Mouse (Mus musculus) liver, adult 2 months (tissue): ENCODE results near the gene Wdtc1. TPM values are rescaled to one million over a fixed set of nuclear protein-coding genes. Genes with fewer than 3 reads are reported as not detected.

Experiments
- DNase-seq: peaks from one replicate; pipeline ENCODE4 v3.0.0-alpha.2; 2011; ENCODE audit warnings: low read depth, low spot score; ENCODE audit errors: extremely low read depth
- H3K27ac ChIP-seq: fragments of 200-500 bp; replicated peaks from 2 replicates; pipeline ENCODE4 v1.5.1; 2012; ENCODE audit warnings: low read depth, mild to moderate bottlenecking, control low read depth, inconsistent platforms, low read length; ENCODE audit not compliant: insufficient read depth
- H3K27me3 ChIP-seq: fragments of 200-500 bp; 2 replicates; pipeline ENCODE4 v1.6.1; 2012; ENCODE audit warnings: mild to moderate bottlenecking, moderate library complexity, low read length, inconsistent platforms; ENCODE audit not compliant: control insufficient read depth, insufficient read depth
- H3K36me3 ChIP-seq: fragments of 200-500 bp; 2 replicates; pipeline ENCODE4 v1.6.1; 2012; ENCODE audit warnings: low read length, inconsistent platforms; ENCODE audit not compliant: control insufficient read depth, insufficient read depth
- H3K4me1 ChIP-seq: fragments of 200-500 bp; 2 replicates; pipeline ENCODE4 v1.6.1; 2011; ENCODE audit warnings: low read length; ENCODE audit not compliant: control insufficient read depth, insufficient read depth
- H3K4me3 ChIP-seq: fragments of 200-500 bp; 2 replicates; pipeline ENCODE4 v1.5.1; 2011; ENCODE audit warnings: low read depth, mild to moderate bottlenecking, control low read depth, low read length, moderate library complexity; ENCODE audit not compliant: insufficient read depth
- H3K79me2 ChIP-seq: fragments of 200-500 bp; 2 replicates; pipeline ENCODE4 v1.6.1; 2012; ENCODE audit warnings: inconsistent platforms, mild to moderate bottlenecking, low read length, moderate library complexity; ENCODE audit not compliant: control insufficient read depth, insufficient read depth
- H3K9ac ChIP-seq: fragments of 200-500 bp; 2 replicates; pipeline ENCODE4 v1.6.1; 2012; ENCODE audit warnings: low read depth, mild to moderate bottlenecking, control low read depth, inconsistent platforms, low read length
- CTCF ChIP-seq: fragments of 200-500 bp; IDR thresholded peaks from 2 replicates; pipeline ENCODE4 v1.5.1; 2011; ENCODE audit warnings: low read depth, low read length, control low read depth
- POLR2A ChIP-seq: fragments of 200-500 bp; IDR thresholded peaks from 2 replicates; pipeline ENCODE4 v1.6.1; 2011; ENCODE audit warnings: low read length, control low read depth; ENCODE audit not compliant: insufficient read depth; ENCODE audit errors: extremely low read depth
- WGBS: fragments of 180-500 bp; shearing (Covaris S2); methylation state at CpG from one replicate; pipeline ENCODE4 v1.1.7; 2018; 5-methylcytosine and 5-hydroxymethylcytosine counted together
- polyA plus RNA-seq: library from polyadenylated mRNA; depleted of rRNA; stranded (reverse); fragments of >200 nt; gene quantifications from 2 replicates; pipeline ENCODE4 v1.2.3, GENCODE M21; 2012
- total RNA-seq: library from RNA; depleted of rRNA; stranded (reverse); fragments of >200 nt; gene quantifications from 2 replicates; pipeline ENCODE4 v1.2.3, GENCODE M21; 2014

Wdtc1 gene
- total and polyA plus RNA-seq, 2 experiments, result 20.6 to 83.3 TPM

GRCm38 (mm10) chr4:133277104-133278026 lies 75.9 kb downstream of the Wdtc1 start, which contains the start of gene Tmem222:
Gene Tmem222 (minus strand): TSS chr4:133277792.
- peak; percentile 94 for DNase-seq
- Histone ChIP-seq H3K27ac (peak within 1 kb of the TSS; percentile 68), H3K27me3 (no peaks in the 10 kb centered on the region), H3K79me2 (peaks cover 33% of the 10 kb centered on the region; the same call in 1 of the 2 replicates), H3K36me3 (no peaks in the 10 kb centered on the region), H3K4me3 (peak within 1 kb of the TSS; percentile 91), H3K4me1 (peaks cover 3% of the 10 kb centered on the region), H3K9ac (peak within 1 kb of the TSS; percentile 85)
- TF ChIP-seq POLR2A (peak; percentile 37; the same call in 1 of the 2 replicates), CTCF (no peak)
- under 1% methylated on average over 72 of the region's 73 CpGs for WGBS

GRCm38 (mm10) chr4:133270929-133271328 lies 82.4 kb downstream of the Wdtc1 start:
- no peak for DNase-seq

DNA sequence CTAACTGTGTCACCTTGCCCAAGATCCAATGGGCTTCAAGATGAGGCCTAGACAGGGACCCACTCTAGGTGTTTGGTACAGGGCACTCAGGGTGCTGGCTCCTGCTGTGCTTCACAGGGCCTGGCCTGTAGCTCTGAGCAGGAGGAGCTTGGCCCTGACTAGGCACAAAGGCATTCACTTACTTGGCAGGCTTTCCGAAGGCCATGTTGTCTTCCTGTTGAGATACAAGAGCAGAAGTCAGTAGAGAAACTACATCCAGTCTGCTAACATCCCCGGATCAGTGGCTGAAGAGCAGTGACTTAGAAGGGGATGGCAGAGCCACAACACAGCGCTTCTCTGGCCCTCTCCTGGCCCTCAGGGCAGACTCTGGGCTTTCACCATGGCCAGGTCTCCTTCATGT lies 83.7 kb downstream of the Wdtc1 start:
- no peak overlapping the region for H3K9ac ChIP-seq
- H3K27me3 ChIP-seq, result no peaks in the 10 kb centered on the region
- peak; percentile 69 for DNase-seq
- WGBS, result 63% methylated on average over 3 of the region's 3 CpGs
- no peak for TF ChIP-seq CTCF
- TF ChIP-seq POLR2A, result no peak
- H3K4me1 ChIP-seq, result peaks cover 7% of the 10 kb centered on the region; the same call in 1 of the 2 replicates
- peaks cover 11% of the 10 kb centered on the region; the same call in 1 of the 2 replicates for H3K79me2 ChIP-seq
- peaks cover 3% of the 10 kb centered on the region; the same call in 1 of the 2 replicates for H3K36me3 ChIP-seq
- no peak overlapping the region for H3K4me3 ChIP-seq
- H3K27ac ChIP-seq, result peak overlapping the region; percentile 49; the same call in 1 of the 2 replicates

More at GRCm38 (mm10) chr4:133270929-133271328, 82.4 kb downstream of the Wdtc1 start:
- Histone ChIP-seq H3K79me2 (peaks cover 23% of the 10 kb centered on the region; the same call in 1 of the 2 replicates), H3K4me3 (no peak overlapping the region), H3K9ac (no peak overlapping the region), H3K27ac (no peak overlapping the region), H3K27me3 (no peaks in the 10 kb centered on the region), H3K36me3 (peaks cover 3% of the 10 kb centered on the region; the same call in 1 of the 2 replicates), H3K4me1 (peaks cover 7% of the 10 kb centered on the region)
- 89% methylated on average over 9 of the region's 9 CpGs for WGBS
- no peak for TF ChIP-seq POLR2A
- TF ChIP-seq CTCF, result no peak

DNA sequence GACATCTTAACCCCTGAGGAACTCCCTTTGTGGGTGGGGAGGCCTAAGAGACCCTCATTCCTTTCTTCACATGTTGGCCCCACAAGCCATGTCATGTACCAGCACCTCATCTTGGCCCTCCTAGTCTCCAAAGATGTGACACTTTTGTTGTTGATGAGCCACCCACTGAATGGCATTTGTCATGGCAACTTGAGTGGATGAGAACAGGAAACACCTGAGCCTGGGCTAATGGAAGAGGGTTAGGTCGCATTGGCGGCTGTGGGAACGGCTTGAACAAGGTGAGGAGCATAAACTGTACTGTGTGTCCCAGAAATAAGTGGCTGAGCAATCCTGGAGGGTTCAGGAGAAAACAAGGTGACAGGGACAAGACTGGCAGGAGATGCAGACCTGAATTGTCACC lies 84.3 kb downstream of the Wdtc1 start:
- no peak overlapping the region for H3K4me3 ChIP-seq
- WGBS, result 93% methylated on average over 3 of the region's 3 CpGs
- H3K9ac ChIP-seq, result no peak overlapping the region
- no peak for DNase-seq
- TF ChIP-seq POLR2A (no peak), CTCF (no peak)
- H3K27ac ChIP-seq, result no peak overlapping the region
- no peaks in the 10 kb centered on the region for H3K27me3 ChIP-seq
- peaks cover 4% of the 10 kb centered on the region; the same call in 1 of the 2 replicates for H3K79me2 ChIP-seq
- peaks cover 3% of the 10 kb centered on the region; the same call in 1 of the 2 replicates for H3K36me3 ChIP-seq
- H3K4me1 ChIP-seq, result peaks cover 7% of the 10 kb centered on the region; the same call in 1 of the 2 replicates

DNA sequence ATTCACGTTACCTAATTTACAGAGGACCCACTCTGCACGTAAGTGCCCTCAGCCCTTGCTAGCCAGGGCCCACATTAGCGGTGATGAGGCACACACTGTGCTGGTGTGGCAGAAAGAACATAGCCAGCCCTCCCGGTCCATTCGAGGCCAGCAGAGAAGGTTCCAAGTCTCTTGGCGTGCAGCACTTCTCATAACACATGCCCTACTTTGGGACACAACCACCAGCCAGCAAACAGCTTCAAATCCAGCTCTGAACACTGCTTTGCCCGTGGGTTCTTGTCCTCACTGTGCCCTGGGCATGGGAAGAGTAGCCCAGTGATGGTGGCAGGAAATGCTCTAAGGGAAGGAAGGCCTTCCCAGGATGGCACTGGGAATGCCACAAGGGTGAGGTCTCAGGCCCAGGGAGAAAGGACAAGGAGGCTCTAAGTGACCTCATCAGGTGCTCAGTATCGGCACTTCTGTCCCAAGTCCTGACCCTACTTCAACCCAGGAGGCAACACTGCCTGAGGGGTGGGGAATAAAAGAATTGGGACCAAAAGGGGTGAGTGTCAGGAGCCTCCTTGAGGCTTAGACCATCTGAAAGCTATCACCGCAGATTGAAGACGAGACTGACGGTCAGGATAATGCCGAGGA lies 86.9 kb downstream of the Wdtc1 start:
- Histone ChIP-seq H3K4me1 (peaks cover 7% of the 10 kb centered on the region; the same call in 1 of the 2 replicates), H3K79me2 (no peaks in the 10 kb centered on the region), H3K4me3 (no peak overlapping the region), H3K27ac (no peak overlapping the region), H3K9ac (no peak overlapping the region), H3K36me3 (peaks cover 3% of the 10 kb centered on the region; the same call in 1 of the 2 replicates), H3K27me3 (no peaks in the 10 kb centered on the region)
- no peak for DNase-seq
- TF ChIP-seq CTCF, result no peak
- no peak for TF ChIP-seq POLR2A
- 93% methylated on average over 12 of the region's 12 CpGs for WGBS
